Mouse (Mus musculus): ENCODE results near the gene Gm48552. TPM values are rescaled to one million over a fixed set of nuclear protein-coding genes. Genes with fewer than 3 reads are reported as not detected.

The Gm48552 gene
- total RNA-seq, 2 experiments from 2014 or later, result 5.5 to 8.1 TPM

DNA sequence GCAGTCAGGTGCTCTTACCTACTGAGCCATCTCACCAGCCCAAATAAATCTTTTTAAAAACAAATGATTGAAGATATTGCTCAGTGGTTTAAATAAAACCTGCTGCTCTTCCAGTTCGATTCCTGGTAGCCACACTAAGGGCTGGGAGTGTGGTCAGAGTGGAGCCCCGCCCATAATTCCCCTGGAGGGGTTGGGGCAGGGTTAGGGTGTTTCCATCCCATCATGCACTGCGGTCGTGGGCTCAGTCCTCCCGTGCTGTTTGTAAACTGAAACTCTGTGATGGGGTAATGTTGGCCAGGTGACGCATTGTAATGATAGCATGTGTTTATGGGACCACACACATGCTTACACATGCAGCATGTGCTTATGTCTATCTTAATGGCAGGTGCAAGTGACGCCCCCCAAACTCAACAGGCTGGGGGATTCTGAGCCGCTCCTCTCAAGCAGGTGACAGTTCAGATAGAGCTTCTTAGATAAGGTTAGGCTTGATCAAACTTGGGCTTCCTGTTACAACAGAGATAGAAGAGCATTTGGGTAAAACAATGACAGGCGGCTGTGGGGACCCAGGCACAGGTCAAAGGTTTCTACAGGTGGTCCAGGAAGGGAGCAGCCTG lies 37.0 kb upstream of the Gm48552 start:
- H3K4me3 ChIP-seq, result no peak overlapping the region
- DNase-seq (ENCODE audit: low spot score in 2 of 2), result no peak
- TF ChIP-seq CTCF (conservative IDR thresholded peaks at IDR 0.05), result no peak
- no peak overlapping the region for H3K27ac ChIP-seq

DNA sequence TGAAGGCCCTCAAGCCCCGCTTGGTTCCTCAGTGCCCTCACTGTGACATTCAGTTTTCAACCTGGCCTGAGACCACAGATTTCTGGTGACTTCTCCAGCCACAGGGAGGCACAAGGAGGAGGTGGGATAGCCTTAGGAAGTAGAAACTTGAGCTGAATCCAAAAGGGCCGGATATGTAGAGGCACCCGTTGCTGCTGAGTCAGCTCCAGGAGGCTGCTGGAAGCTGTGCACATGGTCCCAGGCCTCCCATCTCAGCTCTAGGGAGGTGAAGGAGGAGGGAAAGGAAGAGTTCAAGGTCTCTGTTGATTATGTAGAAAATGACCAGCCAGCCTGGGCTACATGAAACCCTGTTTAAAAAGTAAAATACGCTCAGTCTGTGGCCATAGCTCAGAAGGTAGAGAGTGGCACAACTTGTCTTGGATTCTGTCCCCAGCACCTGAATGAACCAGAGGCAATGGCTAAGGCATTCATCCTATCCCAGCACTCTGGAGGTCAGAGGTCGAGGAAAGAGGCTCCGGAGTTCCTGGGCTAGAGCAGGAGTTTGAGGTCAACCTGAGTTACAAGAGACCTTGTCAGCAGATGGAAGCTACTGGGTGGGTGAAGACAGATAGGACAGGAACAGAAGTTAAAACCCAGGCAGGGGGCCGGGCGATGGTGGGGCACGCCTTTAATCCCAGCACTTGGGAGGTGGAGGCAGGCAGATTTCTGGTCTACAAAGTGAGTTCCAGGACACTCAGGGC lies 33.9 kb upstream of the Gm48552 start:
- H3K27ac ChIP-seq, result no peak overlapping the region
- no peak for TF ChIP-seq CTCF (conservative IDR thresholded peaks at IDR 0.05)

DNA sequence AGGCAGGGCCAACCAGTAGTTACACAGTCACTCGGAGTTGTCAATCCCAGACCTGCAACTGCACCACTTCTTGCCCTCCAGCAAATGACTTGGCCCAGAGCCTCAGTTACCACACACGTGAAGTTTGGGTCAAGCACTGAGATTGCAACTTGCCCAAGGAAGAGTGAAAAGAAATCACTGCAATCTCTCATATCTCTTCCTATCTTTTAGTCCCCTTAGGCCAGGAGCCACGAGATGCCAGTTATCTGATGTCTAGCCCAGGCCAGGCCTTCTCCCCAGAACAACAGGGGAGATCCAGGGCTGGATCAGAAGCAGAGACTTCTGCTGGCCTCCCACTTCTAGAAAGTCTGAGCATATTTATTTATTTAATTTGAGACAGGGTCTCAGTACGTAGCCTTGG lies 33.3 kb upstream of the Gm48552 start:
- DNase-seq (ENCODE audit: low spot score in 2 of 2), result no peak
- no peak overlapping the region for H3K4me3 ChIP-seq
- no peak for TF ChIP-seq CTCF (conservative IDR thresholded peaks at IDR 0.05)
- H3K27ac ChIP-seq, result no peak overlapping the region

More for the DNA sequence above, 33.9 kb upstream of the Gm48552 start:
- no peak for DNase-seq (ENCODE audit: low spot score in 2 of 2)
- H3K4me3 ChIP-seq, result no peak overlapping the region

DNA sequence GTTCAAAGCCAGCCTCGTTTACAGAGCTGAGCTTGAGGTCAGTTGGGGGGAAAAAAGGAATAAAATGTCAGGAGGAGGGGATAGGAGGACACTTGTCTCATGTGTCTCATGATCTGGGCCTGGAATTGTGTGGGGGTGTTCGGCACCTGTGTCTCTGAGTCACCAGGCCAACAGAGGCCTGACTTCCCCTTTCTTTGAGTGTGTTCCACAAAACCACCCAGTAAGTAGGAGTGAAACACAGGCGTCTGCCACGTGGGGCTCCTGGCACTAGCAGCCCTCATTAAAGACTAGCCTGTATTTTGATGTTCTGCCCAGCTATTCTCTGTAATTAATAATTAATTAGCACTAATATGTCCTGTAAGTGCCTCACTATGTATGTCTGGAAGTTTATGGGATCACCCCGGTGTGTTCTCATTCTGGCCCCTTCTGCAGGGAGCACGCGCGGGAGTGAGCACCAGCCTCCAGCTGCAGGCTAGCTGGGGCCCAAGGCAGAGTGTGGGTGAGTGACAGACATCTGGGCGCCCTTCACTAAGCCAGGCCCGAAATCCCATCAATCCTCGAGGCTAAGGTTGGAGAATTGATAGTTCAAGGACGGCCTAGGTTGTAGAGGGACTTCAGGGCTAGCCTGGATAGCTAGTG lies 32.3 kb upstream of the Gm48552 start:
- no peak for TF ChIP-seq CTCF (conservative IDR thresholded peaks at IDR 0.05)
- peak overlapping the region; percentile 55; the same call in 1 of the 2 replicates for H3K27ac ChIP-seq
- peak overlapping the region; percentile 83 for H3K4me3 ChIP-seq
- no peak for DNase-seq (ENCODE audit: low spot score in 2 of 2)

DNA sequence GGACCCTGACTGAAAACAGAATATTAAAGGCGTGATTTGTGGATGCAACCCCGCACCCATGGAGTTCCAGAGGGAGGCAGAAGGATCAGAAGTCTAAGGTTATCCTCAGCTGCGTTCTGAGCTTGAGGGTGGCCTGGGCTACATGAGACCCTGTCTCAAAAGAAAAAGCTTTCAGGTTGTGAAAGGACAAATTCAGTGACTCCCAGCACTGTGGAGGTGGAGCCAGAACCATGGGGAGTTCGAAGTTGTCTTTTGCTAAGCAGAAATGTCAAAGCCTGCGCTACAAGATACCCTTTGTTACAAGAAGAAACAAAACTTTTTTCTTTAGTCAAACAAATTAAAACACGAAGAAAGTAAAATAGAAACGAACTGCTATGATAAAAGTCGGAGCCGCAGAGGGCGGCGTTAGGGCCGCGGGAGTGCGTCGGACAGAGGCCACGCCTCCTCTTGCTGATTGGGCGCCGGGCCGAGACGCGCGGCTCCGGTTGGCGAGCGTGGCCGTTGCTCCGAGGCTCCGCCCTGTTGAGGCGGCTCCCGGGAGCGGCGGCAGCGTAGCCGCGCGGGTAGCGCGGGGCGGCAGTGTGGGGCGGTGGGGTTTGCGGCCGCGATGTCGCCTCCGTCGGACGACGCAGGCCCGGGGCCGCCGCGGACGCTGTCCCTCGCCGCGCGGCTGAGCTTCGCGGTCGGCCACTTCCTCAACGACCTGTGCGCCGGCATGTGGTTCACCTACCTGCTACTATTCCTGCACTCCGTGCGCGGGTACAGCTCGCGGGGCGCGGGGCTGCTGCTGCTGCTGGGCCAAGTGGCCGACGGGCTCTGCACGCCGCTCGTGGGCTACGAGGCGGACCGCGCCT lies 31.6 kb upstream of the Gm48552 start, which contains the start of gene Mfsd12:
TSS of gene Mfsd12 (plus strand) at position 501 of the 854 bp plus-strand sequence.
- peak within 1 kb of the TSS; percentile 87 for H3K27ac ChIP-seq
- DNase-seq (ENCODE audit: low spot score in 2 of 2), result peak; percentile 92 to 93
- peak within 1 kb of the TSS; percentile 83 for H3K4me3 ChIP-seq
- TF ChIP-seq CTCF (conservative IDR thresholded peaks at IDR 0.05), result no peak

DNA sequence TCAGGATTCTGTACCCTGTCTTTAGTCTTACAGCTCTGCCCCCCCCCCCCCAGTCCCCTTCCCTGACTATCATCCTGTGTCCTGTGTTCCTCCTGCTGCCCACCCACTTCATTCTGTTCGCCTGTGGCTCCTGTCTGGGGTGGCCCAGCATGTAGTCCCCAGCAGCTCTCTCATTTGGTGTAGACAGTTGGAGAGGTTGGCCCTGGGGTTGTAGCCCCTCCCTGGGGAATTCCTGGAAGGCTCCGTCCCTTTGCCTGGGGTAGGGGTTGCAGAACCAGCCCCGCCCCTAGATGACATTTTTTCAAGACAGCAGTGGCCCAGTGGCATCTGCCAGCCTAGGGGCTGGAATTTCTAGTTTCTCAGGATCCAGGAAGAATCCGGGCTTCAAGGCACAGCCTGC lies 30.6 kb upstream of the Gm48552 start:
- peak overlapping the region; percentile 87 for H3K27ac ChIP-seq
- no peak for DNase-seq (ENCODE audit: low spot score in 2 of 2)
- TF ChIP-seq CTCF (conservative IDR thresholded peaks at IDR 0.05), result no peak
- H3K4me3 ChIP-seq, result peak overlapping the region; percentile 83

DNA sequence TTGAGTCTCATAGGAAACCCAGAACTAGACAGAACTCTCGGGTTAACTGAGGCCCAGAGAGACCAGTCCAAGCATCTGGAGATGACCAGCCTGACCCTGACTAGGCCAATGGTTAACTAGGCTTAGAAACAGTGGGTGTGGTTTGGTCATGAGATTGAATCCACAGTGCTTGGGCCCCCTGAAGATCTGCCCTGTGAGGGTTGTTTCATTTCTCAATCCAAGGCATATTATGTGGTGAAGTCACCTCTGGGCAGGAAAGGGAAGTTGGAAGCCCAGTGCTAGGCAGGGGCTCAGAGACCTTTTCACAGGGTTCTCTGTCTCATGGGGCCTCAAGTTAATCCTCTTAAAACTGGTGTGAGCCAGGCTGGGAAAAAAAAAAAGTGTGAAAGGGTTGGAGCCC lies 30.0 kb upstream of the Gm48552 start:
- Histone ChIP-seq H3K27ac (peak overlapping the region; percentile 67; the same call in 1 of the 2 replicates), H3K4me3 (peak overlapping the region; percentile 83)
- DNase-seq (ENCODE audit: low spot score in 2 of 2), result no peak
- no peak for TF ChIP-seq CTCF (conservative IDR thresholded peaks at IDR 0.05)

DNA sequence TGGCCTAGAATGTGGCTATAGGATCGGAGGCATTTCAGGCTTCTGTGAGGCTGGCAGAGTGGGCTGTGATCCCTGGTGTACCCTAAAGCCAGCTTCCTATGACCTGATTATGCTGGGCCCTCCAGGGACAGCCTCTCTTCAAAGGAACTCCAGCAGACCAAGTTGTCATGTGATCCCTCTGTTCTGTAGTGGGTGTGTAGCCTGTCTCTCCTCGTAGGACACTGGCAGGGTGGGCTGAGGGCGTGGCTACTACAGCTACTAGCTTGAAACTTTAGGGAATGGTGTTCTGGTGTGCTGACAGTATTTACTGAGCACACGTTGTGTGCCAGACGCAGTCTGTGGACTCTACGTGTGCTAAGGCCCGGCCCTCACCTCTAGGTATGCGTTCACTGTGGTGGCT lies 28.1 kb upstream of the Gm48552 start:
- no peak for DNase-seq (ENCODE audit: low spot score in 2 of 2)
- no peak for TF ChIP-seq CTCF (conservative IDR thresholded peaks at IDR 0.05)
- peak overlapping the region; percentile 67 for H3K27ac ChIP-seq
- no peak overlapping the region for H3K4me3 ChIP-seq

DNA sequence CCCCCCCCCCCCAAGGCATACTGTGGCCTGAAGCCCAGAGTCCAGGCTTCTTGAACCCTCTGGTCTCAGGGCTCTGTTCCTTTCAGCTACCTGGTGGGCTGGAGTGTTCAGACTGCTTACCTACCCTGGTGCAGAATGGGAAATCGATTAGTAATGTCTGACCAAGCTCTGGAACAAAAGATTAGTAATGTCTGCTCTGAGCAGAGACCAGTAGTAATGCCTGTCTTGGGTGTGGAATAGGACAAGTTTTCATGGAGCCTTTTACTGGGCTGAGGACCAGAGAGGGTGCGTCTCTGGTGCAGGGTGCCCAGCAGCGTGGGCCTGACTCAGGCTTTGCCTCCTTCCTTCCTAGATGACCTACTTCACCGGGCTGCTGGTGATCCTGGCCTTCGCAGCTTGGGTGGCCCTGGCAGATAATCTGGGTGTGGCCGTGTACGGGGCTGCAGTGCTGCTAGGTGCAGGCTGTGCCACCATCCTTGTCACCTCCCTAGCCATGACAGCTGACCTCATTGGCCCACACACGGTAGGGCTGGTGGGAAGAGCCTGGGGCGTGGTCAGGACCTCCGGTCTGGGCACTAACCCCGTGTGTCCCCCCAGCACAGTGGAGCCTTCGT lies 26.4 kb upstream of the Gm48552 start:
- DNase-seq (ENCODE audit: low spot score in 2 of 2), result no peak
- no peak for TF ChIP-seq CTCF (conservative IDR thresholded peaks at IDR 0.05)
- H3K4me3 ChIP-seq, result no peak overlapping the region

DNA sequence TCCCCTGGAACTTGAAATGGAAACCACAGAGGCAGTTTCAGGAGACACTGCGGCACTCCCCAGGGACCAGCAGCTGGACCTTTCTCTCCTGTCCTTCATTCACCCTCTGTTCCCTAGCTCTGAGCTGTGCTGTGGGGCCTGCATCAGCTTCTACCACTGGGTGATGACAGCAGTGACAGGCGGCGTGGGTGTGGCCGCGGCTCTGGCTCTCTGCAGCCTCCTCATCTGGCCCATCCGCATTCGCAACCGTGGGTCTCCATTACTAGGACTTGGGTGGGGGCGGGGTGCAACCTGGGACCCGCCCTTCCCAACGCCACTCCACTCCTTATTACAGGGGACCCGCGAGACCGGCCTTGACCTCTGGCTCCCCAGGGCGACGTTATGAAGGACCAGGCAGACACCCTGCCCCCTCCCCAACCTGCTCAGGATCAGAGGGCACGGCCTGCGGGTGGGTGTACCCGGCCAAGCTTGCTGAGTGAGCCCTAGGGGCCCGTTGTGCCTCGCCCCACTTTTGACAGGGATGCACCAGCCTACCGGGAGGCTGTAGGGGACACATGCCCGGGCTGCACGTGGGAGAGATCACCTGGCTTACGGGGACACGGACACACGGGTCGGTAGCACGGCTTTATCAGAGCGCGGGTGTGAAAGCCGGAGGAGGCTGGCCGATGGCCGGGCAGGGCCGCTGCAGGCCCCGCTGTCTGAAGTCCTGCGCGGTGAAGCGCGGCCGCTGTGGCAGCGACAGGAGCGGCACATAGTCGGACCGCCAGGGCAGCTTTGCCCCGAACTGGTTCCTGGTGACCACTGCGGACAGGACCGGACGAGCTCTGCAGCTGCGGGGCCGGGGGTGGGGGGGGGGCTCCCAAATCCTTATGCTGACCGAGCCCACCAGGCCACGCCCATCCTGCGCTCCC lies 25.1 kb upstream of the Gm48552 start:
- H3K4me3 ChIP-seq, result no peak overlapping the region
- DNase-seq (ENCODE audit: low spot score in 2 of 2), result no peak
- no peak overlapping the region for H3K27ac ChIP-seq
- no peak for TF ChIP-seq CTCF (conservative IDR thresholded peaks at IDR 0.05)

More for the DNA sequence above, 26.4 kb upstream of the Gm48552 start:
- H3K27ac ChIP-seq, result no peak overlapping the region

DNA sequence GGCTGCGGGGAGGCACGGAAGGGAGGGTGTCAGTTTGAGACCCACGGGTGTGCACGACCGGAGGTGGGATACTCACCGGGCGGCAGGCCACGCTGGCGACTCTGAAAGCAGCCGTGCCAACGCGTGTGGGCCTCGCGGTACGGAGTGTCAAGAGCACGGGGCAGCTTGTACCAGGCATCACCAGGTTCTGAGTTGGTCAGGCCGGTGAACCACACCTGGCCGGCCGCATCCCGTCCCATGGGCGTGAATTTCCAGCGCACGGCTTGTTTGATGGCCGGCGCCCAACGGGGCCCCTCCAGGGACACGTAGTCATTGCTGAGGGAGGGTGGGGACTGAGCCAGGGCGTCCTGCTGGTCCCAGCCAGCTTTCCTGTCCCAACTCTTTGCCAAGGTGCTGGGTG lies 24.1 kb upstream of the Gm48552 start:
- peak overlapping the region; percentile 19; the same call in 1 of the 2 replicates for H3K27ac ChIP-seq
- TF ChIP-seq CTCF (conservative IDR thresholded peaks at IDR 0.05), result no peak
- H3K4me3 ChIP-seq, result no peak overlapping the region
- no peak for DNase-seq (ENCODE audit: low spot score in 2 of 2)

Measured in layer of hippocampus, adult 2 months (tissue).